Mouse (Mus musculus): ENCODE data around the gene Camp. TPM values are rescaled to one million over a fixed set of nuclear protein-coding genes. Genes with fewer than 3 reads are reported as not detected.

Gene Camp
- polyA plus RNA-seq, 1 experiment from 2014 or later, result 2.0 TPM

- no peak overlapping the region for H3K4me2 ChIP-seq
- no peaks in the 10 kb centered on the region for H3K9me3 ChIP-seq (replicated peaks)
- ATAC-seq (replicated peaks; ENCODE audit: insufficient number of reproducible peaks, insufficient read depth, low FRiP score, low read depth), result no peak
- H3K4me1 ChIP-seq (replicated peaks), result no peaks in the 10 kb centered on the region
- no peak overlapping the region for H3K27ac ChIP-seq
- 92% methylated on average over 1 of the region's 1 CpGs for WGBS
- H3K4me3 ChIP-seq, result no peak overlapping the region
- H3K36me3 ChIP-seq, result no peaks in the 10 kb centered on the region
- H3K9ac ChIP-seq, result no peak overlapping the region
- H3K27me3 ChIP-seq, result no peaks in the 10 kb centered on the region
Observed at GRCm38 (mm10) chr9:109798051-109798450, 51.4 kb downstream of the Camp start.

Small RNA genes lying within 50 kb of the gene (microRNA-seq; reads per million reads assigned to microRNA genes)
- 1.3 reads per million for gene Mir7089

Other genes with a start within 250 kb of the Camp start
- not detected in 2 replicates for gene Fbxw24, start 223.6 kb downstream of the Camp start, polyA plus RNA-seq (2015; fragmentation: Nextera tagmentation; extraction: Ambion mirVana)
- gene Fbxw25, start 185.0 kb downstream of the Camp start, polyA plus RNA-seq (2015; fragmentation: Nextera tagmentation; extraction: Ambion mirVana), result not detected in 2 replicates
- gene Fbxw18, start 146.9 kb downstream of the Camp start, polyA plus RNA-seq (2015; fragmentation: Nextera tagmentation; extraction: Ambion mirVana), result not detected in 2 replicates
- not detected in 2 replicates for gene Fbxw26, start 103.5 kb downstream of the Camp start, polyA plus RNA-seq (2015; fragmentation: Nextera tagmentation; extraction: Ambion mirVana)
- not detected in 2 replicates for gene Fbxw27, start 58.9 kb downstream of the Camp start, polyA plus RNA-seq (2015; fragmentation: Nextera tagmentation; extraction: Ambion mirVana)
- gene Spink8, start 37.3 kb downstream of the Camp start, polyA plus RNA-seq (2015; fragmentation: Nextera tagmentation; extraction: Ambion mirVana), result 1.4 TPM in 1 of 2 replicates, not detected in the other
- 47.5 and 54.3 TPM in 2 replicates for gene Nme6, start 16.9 kb downstream of the Camp start, polyA plus RNA-seq (2015; fragmentation: Nextera tagmentation; extraction: Ambion mirVana)
- gene Cdc25a, start 26.0 kb upstream of the Camp start, polyA plus RNA-seq (2015; fragmentation: Nextera tagmentation; extraction: Ambion mirVana), result 12.0 and 17.9 TPM in 2 replicates
- gene Map4, start 81.8 kb upstream of the Camp start, polyA plus RNA-seq (2015; fragmentation: Nextera tagmentation; extraction: Ambion mirVana), result 77.6 and 88.1 TPM in 2 replicates

All from heart, embryonic 15.5 days (tissue).